Mouse (Mus musculus) CH12.LX (cell line): ENCODE measurements around the gene Dthd1. TPM values are rescaled to one million over a fixed set of nuclear protein-coding genes. Genes with fewer than 3 reads are reported as not detected.

ENCODE experiments used
- DNase-seq: peaks from one replicate; pipeline ENCODE4 v3.0.0-alpha.2; 2013; ENCODE audit errors: extremely low read depth
- H3K27ac ChIP-seq: 2 replicates; pipeline ENCODE4 v1.5.1; 2012; ENCODE audit warnings: low read depth, mild to moderate bottlenecking, control low read depth, moderate library complexity; ENCODE audit not compliant: insufficient read depth
- H3K27me3 ChIP-seq: replicated peaks from 2 replicates; pipeline ENCODE3; 2012; ENCODE audit warnings: inconsistent platforms
- H3K36me3 ChIP-seq, 2 experiments: replicated peaks in 1 of 2; 2 replicates each; pipeline versions ENCODE3 to v1.6.1; 2012; ENCODE audit warnings: inconsistent platforms in 1 of 2, low read length in 1 of 2, mild to moderate bottlenecking in 1 of 2, mixed read lengths in 1 of 2, moderate library complexity in 1 of 2; ENCODE audit not compliant: control insufficient read depth in 1 of 2, insufficient read depth in 1 of 2
- H3K4me1 ChIP-seq, 2 experiments: 2 replicates each; pipeline ENCODE4 v1.6.1; 2012; ENCODE audit warnings: inconsistent platforms in 1 of 2, moderate library complexity in 1 of 2; ENCODE audit not compliant: insufficient read depth in 2 of 2, control insufficient read depth in 1 of 2
- H3K4me2 ChIP-seq: 2 replicates; pipeline ENCODE4 v1.6.1; 2012; ENCODE audit warnings: low read depth, mild to moderate bottlenecking, control low read depth; ENCODE audit not compliant: poor library complexity, insufficient read depth, severe bottlenecking
- H3K4me3 ChIP-seq, 3 experiments: fragments of 150-350 bp in 1 of 3; sonication (generic) in 1 of 3; replicated peaks in 1 of 3; 2 replicates each; pipeline versions ENCODE3 to v1.5.1; 2011 to 2012; ENCODE audit warnings: low read depth in 2 of 3, low read length in 2 of 3, mild to moderate bottlenecking in 2 of 3, moderate library complexity in 2 of 3, control low read depth in 1 of 3, improper control_type of control experiment in 1 of 3, inconsistent platforms in 1 of 3, mixed read lengths in 1 of 3; ENCODE audit not compliant: poor library complexity in 1 of 3
- H3K79me2 ChIP-seq: replicated peaks from 2 replicates; pipeline ENCODE4 v1.6.1; 2012; ENCODE audit warnings: mild to moderate bottlenecking, moderate library complexity; ENCODE audit not compliant: control insufficient read depth, poor library complexity, insufficient read depth, severe bottlenecking; ENCODE audit errors: extremely low read depth
- H3K9ac ChIP-seq: 2 replicates; pipeline ENCODE4 v1.6.1; 2012; ENCODE audit warnings: low read depth, mild to moderate bottlenecking, control low read depth, moderate library complexity; ENCODE audit not compliant: insufficient read depth
- H3K9me3 ChIP-seq: replicated peaks from 2 replicates; pipeline ENCODE3; 2012; ENCODE audit warnings: low read length, inconsistent platforms, mixed read lengths
- BHLHE40 ChIP-seq: IDR thresholded peaks from 2 replicates; pipeline ENCODE4 v1.6.1; 2011; ENCODE audit warnings: mild to moderate bottlenecking, low read depth, low read length, improper control_type of control experiment
- CTCF ChIP-seq, 2 experiments: IDR thresholded peaks in 1 of 2; conservative IDR thresholded peaks in 1 of 2; 2 replicates each; pipeline ENCODE4 v1.5.1; 2011 to 2012; ENCODE audit warnings: low read depth in 2 of 2, low read length in 2 of 2, improper control_type of control experiment in 1 of 2, inconsistent platforms in 1 of 2, mild to moderate bottlenecking in 1 of 2, moderate library complexity in 1 of 2
- E2F4 ChIP-seq: IDR thresholded peaks from 2 replicates; pipeline ENCODE4 v1.6.1; 2011; ENCODE audit warnings: low read depth, low read length, improper control_type of control experiment; ENCODE audit not compliant: insufficient replicate concordance
- ELF1 ChIP-seq: IDR thresholded peaks from 2 replicates; pipeline ENCODE4 v1.6.1; 2014; ENCODE audit warnings: low read depth, mild to moderate bottlenecking, inconsistent platforms, low read length, improper control_type of control experiment
- EP300 ChIP-seq: IDR thresholded peaks from 2 replicates; pipeline ENCODE4 v1.6.1; 2011; ENCODE audit warnings: low read length, improper control_type of control experiment
- ETS1 ChIP-seq: conservative IDR thresholded peaks from 2 replicates; pipeline ENCODE4 v1.6.1; 2012; ENCODE audit warnings: low read depth, mild to moderate bottlenecking, inconsistent platforms, low read length, improper control_type of control experiment, moderate library complexity
- GABPA ChIP-seq: IDR thresholded peaks from 2 replicates; pipeline ENCODE4 v1.6.1; 2012; ENCODE audit warnings: low read depth, low read length, improper control_type of control experiment, inconsistent platforms; ENCODE audit not compliant: insufficient replicate concordance
- IRF4 ChIP-seq: IDR thresholded peaks from 2 replicates; pipeline ENCODE4 v1.6.1; 2014; ENCODE audit warnings: low read depth, mild to moderate bottlenecking, inconsistent platforms, low read length, improper control_type of control experiment
- MAX ChIP-seq: IDR thresholded peaks from 2 replicates; pipeline ENCODE4 v1.6.1; 2011; ENCODE audit warnings: low read length, improper control_type of control experiment
- MAZ ChIP-seq: IDR thresholded peaks from 2 replicates; pipeline ENCODE4 v1.6.1; 2012; ENCODE audit warnings: low read depth, mild to moderate bottlenecking, inconsistent platforms, low read length, improper control_type of control experiment, moderate library complexity
- MXI1 ChIP-seq: IDR thresholded peaks from 2 replicates; pipeline ENCODE4 v1.6.1; 2011; ENCODE audit warnings: mild to moderate bottlenecking, low read depth, low read length, improper control_type of control experiment
- MYC ChIP-seq: IDR thresholded peaks from 2 replicates; pipeline ENCODE4 v1.6.1; 2011; ENCODE audit warnings: low read depth, mild to moderate bottlenecking, improper control_type of control experiment, low read length
- PAX5 ChIP-seq: IDR thresholded peaks from 2 replicates; pipeline ENCODE4 v1.6.1; 2012; ENCODE audit warnings: low read length, inconsistent platforms, mixed read lengths
- POLR2AphosphoS2 ChIP-seq: IDR thresholded peaks from 2 replicates; pipeline ENCODE4 v1.6.1; 2011; ENCODE audit warnings: low read depth, low read length, improper control_type of control experiment
- SIN3A ChIP-seq: IDR thresholded peaks from 2 replicates; pipeline ENCODE4 v1.6.1; 2012; ENCODE audit warnings: low read length, improper control_type of control experiment, inconsistent platforms
- SMC3 ChIP-seq: IDR thresholded peaks from 2 replicates; pipeline ENCODE4 v1.6.1; 2011; ENCODE audit warnings: low read depth, low read length, improper control_type of control experiment
- TCF12 ChIP-seq: IDR thresholded peaks from 2 replicates; pipeline ENCODE4 v1.6.1; 2014; ENCODE audit warnings: low read depth, mild to moderate bottlenecking, inconsistent platforms, low read length, improper control_type of control experiment
- UBTF ChIP-seq: IDR thresholded peaks from 2 replicates; pipeline ENCODE4 v1.6.1; 2012; ENCODE audit warnings: low read depth, mild to moderate bottlenecking, inconsistent platforms, low read length, improper control_type of control experiment, moderate library complexity
- USF1 ChIP-seq: IDR thresholded peaks from 2 replicates; pipeline ENCODE4 v1.6.1; 2014; ENCODE audit warnings: low read depth, mild to moderate bottlenecking, inconsistent platforms, low read length, improper control_type of control experiment
- USF2 ChIP-seq: conservative IDR thresholded peaks from 2 replicates; pipeline ENCODE4 v1.6.1; 2011; ENCODE audit warnings: low read depth, low read length, improper control_type of control experiment
- ZC3H11A ChIP-seq: IDR thresholded peaks from 2 replicates; pipeline ENCODE4 v1.6.1; 2012; ENCODE audit warnings: low read depth, mild to moderate bottlenecking, inconsistent platforms, low read length, improper control_type of control experiment
- dilution Hi-C: fragments of 300-500 bp; cut with MboI; formaldehyde crosslinking; loops from 2 replicates; pipeline ENCODE4 v1.14.3; 2020; ENCODE audit warnings: low sequenced_read_pairs; ENCODE audit not compliant: extremely low pct_unique_long_range_greater_than_20kb, extremely low pct_ligation_motif_present
- in situ Hi-C: fragments of 300-500 bp; cut with MboI; formaldehyde crosslinking; loops from 3 replicates; pipeline ENCODE4 v1.14.3; 2019; ENCODE audit warnings: low sequenced_read_pairs, low pct_ligation_motif_present, low pct_unique_long_range_greater_than_20kb, mixed read lengths
- polyA plus RNA-seq: library from polyadenylated mRNA; unstranded; fragments of >175 nt; gene quantifications from 2 replicates; pipeline ENCODE4 v1.2.1, GENCODE M21; 2012; ENCODE audit warnings: low read depth; ENCODE audit not compliant: insufficient read length
- total RNA-seq, 2 experiments: library from RNA; depleted of rRNA; stranded (reverse); fragments of 300-350 nt in 1 of 2; fragments of >200 nt in 1 of 2; gene quantifications; 2 replicates each; pipeline ENCODE4 v1.2.3; 2012 to 2014

The Dthd1 gene
- total and polyA plus RNA-seq, 3 experiments, result not detected

GRCm38 (mm10) chr5:62819567-62819966 lies 5.9 kb downstream of the Dthd1 start:
- DNase-seq, result no peak
- Histone ChIP-seq H3K4me1 (peaks cover 0 to 32% of the 10 kb centered on the region in 2 experiments; a peak in 2 of 4 replicates), H3K27ac (no peak overlapping the region), H3K9ac (no peak overlapping the region), H3K4me3 (no peak overlapping the region), H3K36me3 (no peaks in the 10 kb centered on the region)
- in situ Hi-C loops (no loop called here), dilution Hi-C loops (no loop called here)
- peak; percentile 55; the same call in 1 of the 2 replicates for TF ChIP-seq EP300
- no peak for TF ChIP-seq PAX5
- TF ChIP-seq BHLHE40, result peak; percentile 89
- TF ChIP-seq ZC3H11A, result no peak
- TF ChIP-seq CTCF (conservative IDR thresholded peaks at IDR 0.05 in 1 of 2, IDR thresholded peaks at IDR 0.05 in 1 of 2; ENCODE audit: low read depth in 2 of 2, low read length in 2 of 2), result no peak
- TF ChIP-seq MYC, result peak; percentile 54; the same call in 1 of the 2 replicates
- TF ChIP-seq MAX, result no peak
- no peak for TF ChIP-seq USF2
- no peak for TF ChIP-seq MAZ
- TF ChIP-seq E2F4, result no peak
- no peak for TF ChIP-seq TCF12
- peak; percentile 33; the same call in 1 of the 2 replicates for TF ChIP-seq ETS1
- TF ChIP-seq MXI1, result no peak
- no peak for TF ChIP-seq GABPA
- no peak for TF ChIP-seq ELF1
- TF ChIP-seq POLR2AphosphoS2, result no peak
- peak; percentile 57; the same call in 1 of the 2 replicates for TF ChIP-seq IRF4
- TF ChIP-seq, all 38 proteins: peak for 5
- no peaks in the 10 kb centered on the region for H3K27me3 ChIP-seq
- H3K79me2 ChIP-seq, result no peaks in the 10 kb centered on the region
- peak overlapping the region; percentile 66; the same call in 1 of the 2 replicates for H3K4me2 ChIP-seq
- no peaks in the 10 kb centered on the region for H3K9me3 ChIP-seq

GRCm38 (mm10) chr5:62820363-62821271 lies 7.0 kb downstream of the Dthd1 start:
- TF ChIP-seq UBTF (no peak), SMC3 (no peak), MYC (0 out of 2 replicates have a peak, but pooled peaks have one; percentile 56), MAX (peak; percentile 59; the same call in 1 of the 2 replicates), ETS1 (peak; percentile 26; the same call in 1 of the 2 replicates), BHLHE40 (peak; percentile 70), USF1 (no peak), SIN3A (0 out of 2 replicates have a peak, but pooled peaks have one; percentile 36), GABPA (no peak), MXI1 (peak; percentile 56; the same call in 1 of the 2 replicates), IRF4 (0 out of 2 replicates have a peak, but pooled peaks have one; percentile 16)
- H3K9ac ChIP-seq, result peak overlapping the region; percentile 66
- dilution Hi-C loops, result no loop called here

More at GRCm38 (mm10) chr5:62820363-62821271, 7.0 kb downstream of the Dthd1 start:
- H3K9me3 ChIP-seq, result no peaks in the 10 kb centered on the region
- in situ Hi-C loops, result no loop called here
- H3K27ac ChIP-seq, result no peak overlapping the region
- H3K4me1 ChIP-seq, result peaks cover 0 to 27% of the 10 kb centered on the region in 2 experiments; a peak in 2 of 4 replicates
- peak overlapping the region; percentile 89 for H3K4me2 ChIP-seq
- H3K4me3 ChIP-seq, result peak overlapping the region in 1 of 3 experiments; percentile 31
- no peaks in the 10 kb centered on the region for H3K27me3 ChIP-seq
- peak; percentile 27 for DNase-seq
- no peaks in the 10 kb centered on the region for H3K79me2 ChIP-seq
- H3K36me3 ChIP-seq, result no peaks in the 10 kb centered on the region
